ENCODE assay signal across 9 mouse cellular contexts in genomic region chrX:8948130-8948805, GRCm38 (mm10). TPM values are rescaled to one million over a fixed set of nuclear protein-coding genes. Genes with fewer than 3 reads are reported as not detected.
DNase-seq lines count a peak whose midpoint lies in the region; ATAC-seq and TF ChIP-seq lines count a peak whose summit lies in the region.
"Not testable (repeated sequence)": the region's sequence is repeated elsewhere in the genome, so short reads cannot be mapped to it uniquely, and the experiment has no call there.
"Had no signal": no experiment of that assay in that cellular context is flagged by ENCODE, and none has a peak within 500 bp of the region (broad histone marks: within the 10 kb centered on the region; RNA-seq: fewer than 3 reads in every experiment).

No protein-coding gene starts in this region.

- not testable (repeated sequence) for H3K36me3 ChIP-seq in forebrain, embryonic 10.5 days (replicated peaks); heart, postnatal 0 days (replicated peaks; ENCODE audit: control insufficient read depth, insufficient read depth, low read length); liver, embryonic 11.5 days (ENCODE audit: control insufficient read depth, insufficient read depth, low read length); neural tube, embryonic 12.5 days; testis, adult 2 months (ENCODE audit: control insufficient read depth, insufficient read depth, low read length)

- not testable (repeated sequence) for H3K9me3 ChIP-seq in forebrain, embryonic 10.5 days; heart, postnatal 0 days (replicated peaks; ENCODE audit: control insufficient read depth, low read length); liver, embryonic 11.5 days (ENCODE audit: control insufficient read depth, low read length); neural tube, embryonic 12.5 days

- H3K4me2 ChIP-seq in heart, postnatal 0 days (ENCODE audit: low read depth, low read length); liver, embryonic 11.5 days; neural tube, embryonic 12.5 days (replicated peaks): not testable (repeated sequence)

- not testable (repeated sequence) for H3K4me3 ChIP-seq in forebrain, embryonic 10.5 days; heart, postnatal 0 days (ENCODE audit: low read depth, low read length); liver, embryonic 11.5 days (ENCODE audit: low read depth, low read length); neural tube, embryonic 12.5 days; testis, adult 2 months (ENCODE audit: control insufficient read depth, low read depth, low read length)

- H3K4me1 ChIP-seq in forebrain, embryonic 10.5 days; heart, postnatal 0 days (ENCODE audit: control insufficient read depth, insufficient read depth); liver, embryonic 11.5 days (replicated peaks; ENCODE audit: control insufficient read depth, insufficient read depth, low read length); neural tube, embryonic 12.5 days; testis, adult 2 months (ENCODE audit: control insufficient read depth, insufficient read depth, low read length): not testable (repeated sequence)

- TF ChIP-seq EP300 in heart, postnatal 0 days (IDR thresholded peaks at IDR 0.05; ENCODE audit: low read depth) = not testable (repeated sequence)

- not testable (repeated sequence) for H3K27me3 ChIP-seq in forebrain, embryonic 10.5 days (ENCODE audit: poor library complexity, severe bottlenecking); heart, postnatal 0 days (ENCODE audit: control insufficient read depth, insufficient read depth, low read length); liver, embryonic 11.5 days (replicated peaks; ENCODE audit: control insufficient read depth, insufficient read depth, low read length); neural tube, embryonic 12.5 days (replicated peaks); testis, adult 2 months (ENCODE audit: control insufficient read depth, insufficient read depth, low read length)

- peak; percentile 63; the same call in 1 of the 2 replicates for TF ChIP-seq CTCF in brain, embryonic 14.5 days (IDR thresholded peaks at IDR 0.05; ENCODE audit: borderline replicate concordance, extremely low read depth, insufficient read depth, insufficient read length)
- TF ChIP-seq CTCF in heart, postnatal 0 days (IDR thresholded peaks at IDR 0.05; ENCODE audit: low read depth) = peak; percentile 83
- TF ChIP-seq CTCF in testis, adult 2 months (IDR thresholded peaks at IDR 0.05; ENCODE audit: control insufficient read depth, insufficient read depth, insufficient replicate concordance, low read depth, low read length) = peak; percentile 23; the same call in 1 of the 2 replicates

- peak; percentile 34 for DNase-seq in CD4-positive helper T cell, adult 2 months (ENCODE audit: low read depth, low spot score)
- DNase-seq in brain, embryonic 14.5 days (ENCODE audit: low read depth) = peak; percentile 88
- DNase-seq in forebrain, embryonic 10.5 days (ENCODE audit: extremely low spot score, low spot score) = peak; percentile 61
- DNase-seq in heart, postnatal 0 days (ENCODE audit: low spot score) = peak; percentile 8
- DNase-seq in kidney, postnatal 25 days = peak; percentile 85 to 92
- DNase-seq in liver, embryonic 11.5 days (ENCODE audit: low spot score) = peak; percentile 33

- H3K27ac ChIP-seq in forebrain, embryonic 10.5 days; heart, postnatal 0 days (ENCODE audit: low read depth); liver, embryonic 11.5 days (ENCODE audit: low read depth, low read length); neural tube, embryonic 12.5 days; testis, adult 2 months (ENCODE audit: control insufficient read depth, insufficient read depth, low read depth, low read length): not testable (repeated sequence)

- not testable (repeated sequence) for ATAC-seq in heart, postnatal 0 days (ENCODE audit: insufficient read depth, low read depth); liver, embryonic 11.5 days (replicated peaks; ENCODE audit: low FRiP score)
- ATAC-seq in neural tube, embryonic 12.5 days (ENCODE audit: low FRiP score, low read depth) = peak; percentile 78; the same call in 1 of the 2 replicates

- not testable (repeated sequence) for TF ChIP-seq POLR2A in brain, embryonic 14.5 days (IDR thresholded peaks at IDR 0.05; ENCODE audit: borderline replicate concordance, extremely low read depth, insufficient read depth, insufficient read length, poor library complexity, severe bottlenecking); testis, adult 2 months (IDR thresholded peaks at IDR 0.05; ENCODE audit: control insufficient read depth, low read depth, low read length)

- WGBS in forebrain, embryonic 10.5 days = 22% methylated on average over 7 of the region's 7 CpGs
- WGBS in heart, postnatal 0 days = 9% methylated on average over 7 of the region's 7 CpGs
- 17% methylated on average over 7 of the region's 7 CpGs for WGBS in liver, embryonic 11.5 days
- WGBS in neural tube, embryonic 12.5 days = 20% methylated on average over 7 of the region's 7 CpGs

- H3K9ac ChIP-seq in heart, postnatal 0 days (replicated peaks; ENCODE audit: low read depth, low read length); liver, embryonic 11.5 days (ENCODE audit: low read depth, low read length); neural tube, embryonic 12.5 days: not testable (repeated sequence)

RNA-seq across cellular contexts. Expression of gene Fthl17b, which starts 14.5 kb away (rescaled TPM):
- polyA plus RNA-seq in brain, embryonic 14.5 days (2012; rRNA removed) = not detected in 2 replicates
- not detected in 2 replicates for polyA plus RNA-seq in forebrain, embryonic 10.5 days (2016; fragmentation: Nextera tagmentation; extraction: Ambion mirVana)
- not detected in 2 replicates for total RNA-seq in heart, postnatal 0 days (2014; rRNA removed; ENCODE audit: low replicate concordance)
- polyA plus RNA-seq in heart, postnatal 0 days (2015; fragmentation: Nextera tagmentation; extraction: Ambion mirVana) = not detected in 2 replicates
- not detected in 2 replicates for polyA plus RNA-seq in liver, embryonic 11.5 days (2014; fragmentation: Nextera tagmentation; extraction: Ambion mirVana)
- polyA plus RNA-seq in neural tube, embryonic 12.5 days (2016; fragmentation: Nextera tagmentation; extraction: Ambion mirVana) = not detected in 2 replicates
- 2.6 TPM in 1 of 2 replicates, not detected in the other for polyA plus RNA-seq in testis, adult 2 months (2012; rRNA removed)
- polyA plus RNA-seq: limb, embryonic 15.5 days had no signal

RNA-seq across cellular contexts. Expression of gene Fthl17c, which starts 28.1 kb away (rescaled TPM):
- polyA plus RNA-seq in brain, embryonic 14.5 days (2012; rRNA removed) = not detected in 2 replicates
- not detected in 2 replicates for polyA plus RNA-seq in forebrain, embryonic 10.5 days (2016; fragmentation: Nextera tagmentation; extraction: Ambion mirVana)
- total RNA-seq in heart, postnatal 0 days (2014; rRNA removed; ENCODE audit: low replicate concordance) = not detected in 2 replicates
- polyA plus RNA-seq in heart, postnatal 0 days (2015; fragmentation: Nextera tagmentation; extraction: Ambion mirVana) = not detected in 2 replicates
- not detected in 2 replicates for polyA plus RNA-seq in liver, embryonic 11.5 days (2014; fragmentation: Nextera tagmentation; extraction: Ambion mirVana)
- not detected in 2 replicates for polyA plus RNA-seq in neural tube, embryonic 12.5 days (2016; fragmentation: Nextera tagmentation; extraction: Ambion mirVana)
- 3.1 and 5.4 TPM in 2 replicates for polyA plus RNA-seq in testis, adult 2 months (2012; rRNA removed)
- polyA plus RNA-seq: limb, embryonic 15.5 days had no signal

RNA-seq across cellular contexts. Expression of gene Fthl17d, which starts 38.3 kb away (rescaled TPM):
- polyA plus RNA-seq in brain, embryonic 14.5 days (2012; rRNA removed) = not detected in 2 replicates
- polyA plus RNA-seq in forebrain, embryonic 10.5 days (2016; fragmentation: Nextera tagmentation; extraction: Ambion mirVana) = not detected in 2 replicates
- total RNA-seq in heart, postnatal 0 days (2014; rRNA removed; ENCODE audit: low replicate concordance) = not detected in 2 replicates
- not detected in 2 replicates for polyA plus RNA-seq in heart, postnatal 0 days (2015; fragmentation: Nextera tagmentation; extraction: Ambion mirVana)
- not detected in 2 replicates for polyA plus RNA-seq in liver, embryonic 11.5 days (2014; fragmentation: Nextera tagmentation; extraction: Ambion mirVana)
- polyA plus RNA-seq in neural tube, embryonic 12.5 days (2016; fragmentation: Nextera tagmentation; extraction: Ambion mirVana) = not detected in 2 replicates
- 2.0 and 3.0 TPM in 2 replicates for polyA plus RNA-seq in testis, adult 2 months (2012; rRNA removed)
- polyA plus RNA-seq: limb, embryonic 15.5 days had no signal

RNA-seq across cellular contexts. Expression of gene B630019K06Rik, which starts 56.1 kb away (rescaled TPM):
- 38.1 and 47.0 TPM in 2 replicates for polyA plus RNA-seq in brain, embryonic 14.5 days (2012; rRNA removed)
- 2.2 and 2.4 TPM in 2 replicates for polyA plus RNA-seq in forebrain, embryonic 10.5 days (2016; fragmentation: Nextera tagmentation; extraction: Ambion mirVana)
- total RNA-seq in heart, postnatal 0 days (2014; rRNA removed; ENCODE audit: low replicate concordance) = 3.1 and 3.8 TPM in 2 replicates
- 0.92 and 0.99 TPM in 2 replicates for polyA plus RNA-seq in heart, postnatal 0 days (2015; fragmentation: Nextera tagmentation; extraction: Ambion mirVana)
- polyA plus RNA-seq in liver, embryonic 11.5 days (2014; fragmentation: Nextera tagmentation; extraction: Ambion mirVana) = 1.1 and 1.2 TPM in 2 replicates
- polyA plus RNA-seq in neural tube, embryonic 12.5 days (2016; fragmentation: Nextera tagmentation; extraction: Ambion mirVana) = 15.5 and 17.8 TPM in 2 replicates
- 0.88 and 0.91 TPM in 2 replicates for polyA plus RNA-seq in testis, adult 2 months (2012; rRNA removed)

Comparison
In these comparisons a context has a peak if more than half of its experiments do, and no peak if none do; other contexts are left out.
1. DNase-seq: peak in every context shown above with its lines; median percentile 88 in kidney, postnatal 25 days; 88 in brain, embryonic 14.5 days; 61 in forebrain, embryonic 10.5 days; 34 in CD4-positive helper T cell, adult 2 months; 33 in liver, embryonic 11.5 days; 8 in heart, postnatal 0 days.
2. CTCF ChIP-seq: peak in every context shown above with its lines; median percentile 83 in heart, postnatal 0 days; 63 in brain, embryonic 14.5 days; 23 in testis, adult 2 months.